Mouse (Mus musculus) cerebellum, adult 8-10 months (tissue): ENCODE data around the gene Cd160.

ENCODE experiments used
- DNase-seq: peaks from one replicate; pipeline ENCODE4 v3.0.0; 2022

Gene Cd160

GRCm38 (mm10) chr3:96757691-96758090, 71.5 kb downstream of the Cd160 start:
- DNase-seq, result peak; percentile 35

- DNase-seq, result no peak
Measured at GRCm38 (mm10) chr3:96755935-96756334, 73.2 kb downstream of the Cd160 start.
